Mouse (Mus musculus) thymus, postnatal 0 days (tissue): ENCODE results near the gene Sat2. TPM values are rescaled to one million over a fixed set of nuclear protein-coding genes. Genes with fewer than 3 reads are reported as not detected.

Experiments
- DNase-seq: peaks from one replicate; pipeline ENCODE4 v3.0.0-alpha.2; 2015; ENCODE audit warnings: low spot score
- microRNA counts: library from miRNA; unstranded; fragments of <30 nt; microRNA quantifications from one replicate; lab custom pipeline; 2015
- microRNA-seq: library from miRNA; unstranded; fragments of <30 nt; microRNA quantifications from one replicate; pipeline ENCODE4, GENCODE M21; 2016; ENCODE audit warnings: borderline number of aligned reads
- polyA plus RNA-seq: library from polyadenylated mRNA; unstranded; fragments of >200 nt; fragmentation: Nextera tagmentation; extraction: Ambion mirVana; gene quantifications from 2 replicates; pipeline ENCODE4 v1.2.1, GENCODE M21; 2015

Sat2 gene
- polyA plus RNA-seq, 1 experiment from 2014 or later = 4.3 TPM

DNA sequence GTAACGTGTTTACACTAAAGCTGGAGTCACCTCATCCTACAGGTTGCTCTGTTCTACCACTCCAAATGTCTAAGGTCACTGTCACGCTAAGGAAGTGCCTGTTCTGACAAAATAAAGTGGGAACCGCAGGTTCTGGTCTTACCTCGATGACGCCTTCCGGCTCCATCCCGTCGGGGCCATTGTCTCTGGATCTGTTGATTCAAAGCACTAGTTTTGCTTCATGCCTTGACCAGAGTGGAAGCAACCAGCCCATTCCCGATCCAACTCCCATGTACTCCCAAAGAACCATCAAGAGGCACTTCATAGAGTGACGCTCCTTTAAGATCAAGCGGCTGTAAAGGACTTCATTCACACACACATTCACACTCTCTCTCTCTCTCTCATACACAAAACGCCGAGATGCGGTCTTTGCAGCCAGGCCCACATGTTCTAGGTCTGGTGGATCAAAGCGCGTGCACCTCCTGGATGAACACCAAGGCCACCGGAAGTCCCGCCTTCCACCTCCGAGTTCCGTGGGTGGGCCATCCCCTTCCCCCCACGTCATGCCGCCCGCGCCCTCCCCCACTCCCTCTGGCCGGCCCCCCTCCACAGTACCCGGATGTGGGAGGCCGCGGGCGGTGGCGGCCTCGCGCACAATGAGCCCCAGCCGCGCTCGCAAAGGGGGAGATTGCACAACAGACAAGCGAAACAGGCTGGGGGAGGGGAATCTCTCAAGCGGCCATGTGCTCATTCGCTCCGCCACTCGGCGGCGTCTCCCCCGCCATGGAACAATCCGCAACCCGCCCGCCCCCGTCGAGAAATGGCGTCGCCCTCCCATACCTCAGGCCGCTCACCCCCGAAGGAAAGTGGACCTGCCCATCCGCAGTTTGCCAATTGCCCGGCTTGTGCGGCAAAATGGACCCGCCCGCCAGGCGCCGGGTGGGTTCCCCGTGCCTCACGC, 49.2 kb downstream of the Sat2 start:
- peak; percentile 98 for DNase-seq

DNA sequence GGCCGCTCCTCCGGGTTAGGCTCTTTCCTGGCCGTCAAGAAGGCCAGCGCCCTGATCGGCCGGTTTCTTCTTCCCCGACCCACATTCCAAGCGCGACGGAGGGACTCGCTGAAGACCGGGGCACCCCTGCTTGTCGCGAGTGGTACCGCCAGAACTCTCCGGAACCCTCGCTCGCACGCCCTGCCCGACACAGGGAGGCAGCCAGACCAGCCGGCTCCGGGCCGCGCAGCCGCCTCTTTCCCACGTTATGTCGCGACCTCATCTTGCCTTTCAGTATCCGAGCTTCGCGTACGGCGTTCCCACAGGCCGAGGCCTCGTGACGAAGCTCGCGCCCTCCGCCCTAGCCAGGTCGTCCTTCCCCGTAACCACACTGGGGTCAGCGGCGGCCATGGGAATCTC, 49.9 kb downstream of the Sat2 start:
- no peak for DNase-seq

DNA sequence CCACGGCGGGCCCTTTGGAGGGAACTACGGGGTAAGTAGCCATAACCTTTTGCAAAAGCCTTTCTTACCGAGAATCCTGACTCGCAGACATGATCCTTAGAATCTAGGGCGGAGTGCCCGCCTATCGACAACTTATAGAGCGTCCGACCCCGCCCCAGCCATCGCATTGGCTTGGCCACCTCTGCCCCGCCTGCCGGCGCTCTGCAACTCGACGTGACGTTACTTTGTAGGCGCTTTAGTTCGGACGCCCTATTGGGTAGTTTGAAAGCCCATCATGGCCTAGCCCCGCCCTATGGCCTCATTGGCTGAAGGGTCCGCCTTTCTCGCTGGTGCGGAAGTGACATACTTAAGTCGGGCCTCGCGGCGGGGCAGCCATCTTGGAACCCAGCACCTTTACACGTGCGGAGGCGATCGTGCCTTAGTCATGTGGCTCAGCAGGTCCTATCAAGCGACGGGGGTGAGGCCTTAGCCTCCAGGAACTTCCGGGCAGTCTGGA, 50.4 kb downstream of the Sat2 start, which contains the start of gene Eif4a1:
Gene Eif4a1, minus strand, starts transcription at position 213 of the 496 bp plus-strand sequence.
- DNase-seq = peak; percentile 100

MicroRNA genes within 50 kb of the gene (microRNA counts, 519-probe panel; counts per million panel counts)
- microRNA mmu-miR-1934 (lab: Ali Mortazavi, UCI) (473 counts per million, percentile 71 among the panel's probes with 10 or more counts), microRNA mmu-miR-467f (lab: Ali Mortazavi, UCI) (3,978 counts per million, percentile 79 among the panel's probes with 10 or more counts)

Small RNA genes within 50 kb of the gene (microRNA-seq; reads per million reads assigned to microRNA genes)
- gene Mir1934 = 12.9 reads per million, percentile 20 among the genes with 10 or more reads in this experiment
- gene Mir467f = not detected

Other genes starting within 250 kb of the Sat2 start
- 194 and 211 TPM in 2 replicates for gene Naa38, start 226.5 kb upstream of the Sat2 start, polyA plus RNA-seq
- gene Cyb5d1, start 226.4 kb upstream of the Sat2 start, polyA plus RNA-seq = 25.9 and 28.3 TPM in 2 replicates
- 10.4 and 12.9 TPM in 2 replicates for gene Tmem88, start 223.8 kb upstream of the Sat2 start, polyA plus RNA-seq
- gene Kdm6b, start 208.3 kb upstream of the Sat2 start, polyA plus RNA-seq = 31.5 and 45.6 TPM in 2 replicates
- gene Dnah2, start 72.9 kb upstream of the Sat2 start, polyA plus RNA-seq = 0.12 and 0.20 TPM in 2 replicates
- 0.61 and 0.77 TPM in 2 replicates for gene Efnb3, start 61.8 kb upstream of the Sat2 start, polyA plus RNA-seq
- 27.0 and 30.6 TPM in 2 replicates for gene Wrap53, start 41.8 kb upstream of the Sat2 start, polyA plus RNA-seq
- gene Trp53, start 41.7 kb upstream of the Sat2 start, polyA plus RNA-seq = 138 and 165 TPM in 2 replicates
- 1.7 and 1.8 TPM in 2 replicates for gene Atp1b2, start 16.1 kb upstream of the Sat2 start, polyA plus RNA-seq
- 0.13 TPM in 1 of 2 replicates, not detected in the other for gene Shbg, start 4.1 kb upstream of the Sat2 start, polyA plus RNA-seq
- 18.4 and 26.6 TPM in 2 replicates for gene Fxr2, start 11.0 kb downstream of the Sat2 start, polyA plus RNA-seq
- 0.15 and 0.22 TPM in 2 replicates for gene Sox15, start 33.3 kb downstream of the Sat2 start, polyA plus RNA-seq
- 71.1 and 75.2 TPM in 2 replicates for gene Mpdu1, start 40.6 kb downstream of the Sat2 start, polyA plus RNA-seq
- 32.5 and 33.3 TPM in 2 replicates for gene Cd68, start 44.1 kb downstream of the Sat2 start, polyA plus RNA-seq
- 560 and 602 TPM in 2 replicates for gene Eif4a1, start 50.4 kb downstream of the Sat2 start, polyA plus RNA-seq
- gene Senp3, start 60.1 kb downstream of the Sat2 start, polyA plus RNA-seq = 60.2 and 69.1 TPM in 2 replicates
- 0.31 and 0.49 TPM in 2 replicates for gene Tnfsf13, start 63.8 kb downstream of the Sat2 start, polyA plus RNA-seq
- 2.6 and 2.7 TPM in 2 replicates for gene Tnfsf12, start 73.8 kb downstream of the Sat2 start, polyA plus RNA-seq
- 1.5 and 2.1 TPM in 2 replicates for gene Tnfsfm13, start 74.1 kb downstream of the Sat2 start, polyA plus RNA-seq
- 20.6 and 22.4 TPM in 2 replicates for gene Polr2a, start 136.6 kb downstream of the Sat2 start, polyA plus RNA-seq
- 0.14 TPM in 1 of 2 replicates, not detected in the other for gene Slc35g3, start 139.9 kb downstream of the Sat2 start, polyA plus RNA-seq
- 2.5 and 2.6 TPM in 2 replicates for gene Zbtb4, start 143.9 kb downstream of the Sat2 start, polyA plus RNA-seq
- 3.2 and 3.4 TPM in 2 replicates for gene Chrnb1, start 173.9 kb downstream of the Sat2 start, polyA plus RNA-seq
- gene Fgf11, start 179.8 kb downstream of the Sat2 start, polyA plus RNA-seq = 0.65 and 0.84 TPM in 2 replicates
- gene Tmem102, start 183.6 kb downstream of the Sat2 start, polyA plus RNA-seq = 11.2 and 12.8 TPM in 2 replicates
- not detected in 2 replicates for gene Gm39566, start 193.3 kb downstream of the Sat2 start, polyA plus RNA-seq
- gene Spem2, start 196.4 kb downstream of the Sat2 start, polyA plus RNA-seq = not detected in 2 replicates
- gene Spem1, start 200.2 kb downstream of the Sat2 start, polyA plus RNA-seq = not detected in 2 replicates
- 1.2 and 1.9 TPM in 2 replicates for gene Nlgn2, start 215.8 kb downstream of the Sat2 start, polyA plus RNA-seq
- gene Tmem256, start 216.5 kb downstream of the Sat2 start, polyA plus RNA-seq = 325 and 342 TPM in 2 replicates
- 68.4 and 70.4 TPM in 2 replicates for gene Plscr3, start 224.4 kb downstream of the Sat2 start, polyA plus RNA-seq
- 1.1 and 1.5 TPM in 2 replicates for gene Tnk1, start 236.7 kb downstream of the Sat2 start, polyA plus RNA-seq